Mouse (Mus musculus): ENCODE data around the gene Fscn2. TPM values are rescaled to one million over a fixed set of nuclear protein-coding genes. Genes with fewer than 3 reads are reported as not detected.
"Not testable (repeated sequence)": the region's sequence is repeated elsewhere in the genome, so short reads cannot be mapped to it uniquely, and the experiment has no call there.

Fscn2 gene
- total RNA-seq, 2 experiments from 2014 or later, result not detected

DNA sequence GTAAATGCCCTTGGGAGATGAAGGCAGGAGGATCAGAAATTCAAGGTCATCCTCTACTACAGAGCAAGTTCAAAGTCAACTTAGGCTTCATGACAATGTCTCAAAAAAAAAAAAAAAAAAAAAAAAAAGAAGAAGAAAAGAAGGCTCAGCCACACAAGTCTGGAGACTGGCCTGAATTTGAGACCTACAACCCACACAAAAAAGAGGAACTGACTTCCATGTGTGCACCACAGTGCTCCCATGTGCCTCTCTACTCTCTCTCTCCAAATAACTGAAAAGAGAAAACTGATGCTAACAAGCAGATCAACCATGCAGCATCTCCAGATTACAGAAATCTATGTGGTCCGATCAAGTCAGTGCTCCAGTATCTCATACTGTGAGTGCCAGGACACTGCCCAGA lies 43.5 kb downstream of the Fscn2 start:
- DNase-seq, result no peak

GRCm38 (mm10) chr11:120405867-120406266 lies 44.5 kb downstream of the Fscn2 start:
- DNase-seq, result no peak

GRCm38 (mm10) chr11:120406445-120406844 lies 45.1 kb downstream of the Fscn2 start:
- DNase-seq, result no peak

DNA sequence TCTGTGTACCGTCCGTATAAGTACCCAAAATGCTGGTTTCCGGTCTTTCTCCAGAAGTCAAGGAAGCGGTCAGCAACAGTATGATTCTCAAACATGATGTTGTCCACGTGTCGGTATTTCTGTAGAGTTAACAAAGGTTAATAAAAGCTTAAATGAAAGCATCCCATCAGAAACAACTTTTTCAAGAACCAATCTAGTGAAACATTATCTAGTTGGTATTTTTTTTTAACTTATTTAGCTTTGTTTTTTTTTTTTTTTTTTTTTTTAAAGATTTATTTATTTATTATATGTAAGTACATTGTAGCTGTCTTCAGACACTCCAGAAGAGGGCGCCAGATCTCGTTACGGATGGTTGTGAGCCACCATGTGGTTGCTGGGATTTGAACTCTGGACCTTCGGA lies 52.3 kb downstream of the Fscn2 start:
- not testable (repeated sequence) for DNase-seq

Small RNA genes lying within 50 kb of the gene (microRNA-seq; reads per million reads assigned to microRNA genes)
- gene Gm23419 (0 reads per million in 2 experiments), gene Mir6935 (0 reads per million in 2 experiments)

Other genes starting within 250 kb of the Fscn2 start
- gene Slc38a10, start 210.2 kb upstream of the Fscn2 start, total RNA-seq (2021), result 10 to 100 TPM; 89.2 to 93.9 TPM
- 1 to 10 TPM; 3.5 to 5.0 TPM for gene Bahcc1, start 128.6 kb upstream of the Fscn2 start, total RNA-seq (2021)
- 100 to 1,000 TPM; 286 to 296 TPM for gene Actg1, start 13.0 kb upstream of the Fscn2 start, total RNA-seq (2021)
- gene Faap100, start 17.2 kb downstream of the Fscn2 start, total RNA-seq (2021), result 10 to 100 TPM; 10.6 to 11.7 TPM
- gene Nploc4, start 76.2 kb downstream of the Fscn2 start, total RNA-seq (2021), result 10 to 100 TPM; 62.0 to 65.2 TPM
- 1 to 10 TPM; 1.0 to 2.3 TPM for gene Tspan10, start 81.1 kb downstream of the Fscn2 start, total RNA-seq (2021)
- under 1 TPM in 1 of 2 experiments, not detected in 1; 0.57 TPM for gene Pde6g, start 92.0 kb downstream of the Fscn2 start, total RNA-seq (2021)
- gene Oxld1, start 96.5 kb downstream of the Fscn2 start, total RNA-seq (2021), result 10 to 100 TPM; 58.1 to 70.3 TPM
- 1 to 10 TPM; 6.0 to 7.3 TPM for gene Ccdc137, start 96.6 kb downstream of the Fscn2 start, total RNA-seq (2021)
- 10 to 100 TPM; 10.1 to 12.0 TPM for gene Arl16, start 106.1 kb downstream of the Fscn2 start, total RNA-seq (2021)
- gene Mrpl12, start 123.1 kb downstream of the Fscn2 start, total RNA-seq (2021), result 100 to 1,000 TPM; 245 to 267 TPM
- gene Slc25a10, start 130.3 kb downstream of the Fscn2 start, total RNA-seq (2021), result 10 to 100 TPM; 15.4 to 15.9 TPM
- under 1 TPM; 0.93 to 0.94 TPM for gene Gcgr, start 169.2 kb downstream of the Fscn2 start, total RNA-seq (2021)
- 10 to 100 TPM; 39.1 to 44.1 TPM for gene Mcrip1, start 188.2 kb downstream of the Fscn2 start, total RNA-seq (2021)
- gene Ppp1r27, start 189.6 kb downstream of the Fscn2 start, total RNA-seq (2021), result under 1 TPM in 1 of 2 experiments, not detected in 1; 0.35 TPM
- 100 to 1,000 TPM; 230 TPM for gene P4hb, start 211.7 kb downstream of the Fscn2 start, total RNA-seq (2021)
- gene Arhgdia, start 220.1 kb downstream of the Fscn2 start, total RNA-seq (2021), result 100 to 1,000 TPM; 133 to 144 TPM
- 10 to 100 TPM; 44.1 to 46.9 TPM for gene Alyref, start 236.8 kb downstream of the Fscn2 start, total RNA-seq (2021)
- gene Anapc11, start 236.9 kb downstream of the Fscn2 start, total RNA-seq (2021), result 10 to 100 TPM; 84.4 to 89.0 TPM
- not detected for gene Npb, start 246.9 kb downstream of the Fscn2 start, total RNA-seq (2021)